Mouse (Mus musculus) kidney, adult 2 months (tissue): ENCODE results near the gene Arid1b.

Experiments
- CTCF ChIP-seq: fragments of 200-500 bp; conservative IDR thresholded peaks from 2 replicates; pipeline ENCODE4 v1.5.1; 2011; ENCODE audit warnings: low read depth, mild to moderate bottlenecking, control low read depth, low read length, moderate library complexity, mixed read lengths; ENCODE audit not compliant: insufficient read depth, insufficient read length
- POLR2A ChIP-seq: fragments of 200-500 bp; IDR thresholded peaks from one replicate; pipeline ENCODE4 v1.6.1; 2011; ENCODE audit warnings: low read depth, low read length, control low read depth

DNA sequence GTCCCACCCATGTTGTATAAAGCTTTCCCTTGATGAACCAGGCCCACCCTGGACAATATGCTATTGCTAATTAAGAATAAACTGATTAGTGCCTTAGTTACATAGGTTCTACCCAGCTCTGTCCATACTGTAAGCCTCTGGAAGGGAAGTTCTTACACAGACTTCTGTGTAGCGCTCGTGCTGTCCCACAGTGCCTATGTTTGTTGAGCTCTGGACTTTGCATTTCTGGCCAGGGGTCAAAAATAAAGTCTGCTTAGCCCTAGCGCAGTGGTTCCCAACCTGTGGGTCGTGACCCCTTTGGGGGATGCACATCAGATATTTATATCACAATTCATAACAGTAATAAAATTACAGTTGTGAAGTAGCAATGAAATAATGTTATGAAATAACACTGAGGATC is 221.2 kb downstream of the Arid1b start:
- TF ChIP-seq CTCF (no peak), POLR2A (no peak)
